Mouse (Mus musculus): Measurements from ENCODE around the gene Fbxo30. TPM values are rescaled to one million over a fixed set of nuclear protein-coding genes. Genes with fewer than 3 reads are reported as not detected.
"Not testable (repeated sequence)": the region's sequence is repeated elsewhere in the genome, so short reads cannot be mapped to it uniquely, and the experiment has no call there.

Fbxo30 gene
- total RNA-seq, 2 experiments from 2014 or later, result 26.7 to 29.8 TPM

DNA sequence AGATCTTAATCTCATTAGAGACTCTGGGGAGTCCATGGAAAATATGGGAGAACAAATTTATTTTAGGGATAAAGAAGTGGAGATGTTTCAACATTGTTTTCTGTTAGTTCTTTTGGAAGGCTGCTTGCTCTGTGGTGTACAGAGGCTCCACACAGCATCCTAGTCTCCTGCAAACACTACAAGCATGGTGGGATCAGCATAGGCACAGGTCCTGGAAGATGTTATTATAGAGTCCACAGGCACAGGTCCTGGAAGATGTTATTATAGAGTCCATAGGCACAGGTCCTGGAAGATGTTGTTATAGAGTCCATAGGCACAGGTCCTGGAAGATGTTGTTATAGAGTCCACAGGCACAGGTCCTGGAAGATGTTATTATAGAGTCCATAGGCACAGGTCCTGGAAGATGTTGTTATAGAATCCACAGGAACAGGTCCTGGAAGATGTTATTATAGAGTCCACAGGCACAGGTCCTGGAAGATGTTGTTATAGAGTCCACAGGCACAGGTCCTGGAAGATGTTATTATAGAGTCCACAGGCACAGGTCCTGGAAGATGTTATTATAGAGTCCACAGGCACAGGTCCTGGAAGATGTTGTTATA, 36.8 kb downstream of the Fbxo30 start:
- intact Hi-C loops (cut with DNase I); DNase-seq (ENCODE audit: low spot score): not testable (repeated sequence)

GRCm38 (mm10) chr10:11319446-11319970, 38.4 kb downstream of the Fbxo30 start:
- DNase-seq (ENCODE audit: low spot score), result no peak
- intact Hi-C loops (cut with DNase I), result no loop called here

DNA sequence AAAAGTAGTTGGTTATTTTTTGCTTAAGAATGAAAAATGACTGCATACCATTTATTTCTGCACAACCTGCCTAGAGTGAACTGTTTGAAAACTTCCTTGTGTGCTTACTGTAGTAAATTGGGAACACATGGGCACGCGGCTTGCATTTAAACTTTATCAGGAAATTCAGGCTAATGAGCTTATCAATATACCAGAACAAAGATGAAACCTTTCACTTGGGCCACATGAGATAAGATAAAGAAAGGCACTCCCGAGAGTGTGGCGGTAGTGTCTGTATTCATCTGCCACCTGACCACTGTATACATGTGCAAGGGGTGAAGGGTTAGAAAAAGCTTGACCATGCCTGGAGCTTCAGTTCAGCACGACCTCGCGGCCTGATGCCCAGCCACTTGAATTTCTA, 41.2 kb downstream of the Fbxo30 start:
- DNase-seq (ENCODE audit: low spot score), result no peak
- intact Hi-C loops (cut with DNase I), result no loop called here

GRCm38 (mm10) chr10:11323202-11323898, 42.2 kb downstream of the Fbxo30 start:
- intact Hi-C loops (cut with DNase I), result no loop called here
- DNase-seq (ENCODE audit: low spot score), result no peak

GRCm38 (mm10) chr10:11326526-11326925, 45.4 kb downstream of the Fbxo30 start:
- intact Hi-C loops (cut with DNase I), result no loop called here

DNA sequence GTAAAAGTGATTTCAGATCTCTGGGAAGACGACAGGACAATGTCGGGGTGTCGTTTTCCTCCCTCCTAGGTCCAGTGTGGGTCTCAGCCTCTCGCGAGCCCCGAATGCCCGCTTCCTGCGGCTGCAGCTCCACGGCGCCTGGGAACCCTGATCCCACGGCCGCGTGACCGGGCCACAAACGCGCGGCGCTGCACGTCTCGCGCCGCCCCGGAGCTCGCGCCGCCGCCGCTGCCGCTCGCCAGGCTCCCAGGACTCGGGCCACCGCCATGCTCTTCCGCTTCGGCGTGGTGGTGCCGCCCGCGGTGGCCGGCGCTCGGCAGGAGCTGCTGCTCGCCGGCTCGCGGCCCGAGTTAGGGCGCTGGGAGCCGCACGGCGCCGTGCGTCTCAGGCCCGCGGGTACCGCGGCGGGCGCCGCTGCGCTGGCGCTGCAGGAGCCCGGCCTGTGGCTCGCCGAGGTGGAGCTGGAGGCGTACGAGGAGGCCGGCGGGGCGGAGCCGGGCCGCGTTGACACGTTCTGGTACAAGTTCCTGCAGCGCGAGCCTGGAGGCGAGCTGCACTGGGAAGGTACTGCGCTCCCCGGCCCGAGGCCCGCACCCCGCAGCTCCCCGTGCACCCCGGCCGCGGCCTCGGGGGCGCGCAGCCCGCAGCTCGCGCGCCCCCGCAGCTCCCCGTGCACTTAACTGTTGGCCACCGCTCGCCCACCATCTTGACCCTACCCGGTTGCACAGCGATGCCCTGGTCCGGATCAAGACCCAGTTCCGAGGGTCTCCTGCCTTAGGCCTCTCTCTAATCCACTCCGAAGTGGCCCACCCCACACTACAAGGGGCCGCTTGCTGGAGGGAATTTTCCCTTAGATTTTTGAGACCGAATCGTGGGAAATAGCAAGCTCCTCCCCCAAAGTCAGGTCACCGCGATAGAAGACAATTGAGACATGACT, 62.3 kb downstream of the Fbxo30 start, which contains the start of gene Epm2a:
TSS of gene Epm2a (plus strand) at position 200 of the 937 bp plus-strand sequence.
- intact Hi-C loops (cut with DNase I), result loop anchor here (2.0 kb wide), 1 partner anchor 63 kb away; the partner anchor contains the start of gene Fbxo30
- peak; percentile 78 for DNase-seq (ENCODE audit: low spot score)

More at GRCm38 (mm10) chr10:11326526-11326925, 45.4 kb downstream of the Fbxo30 start:
- no peak for DNase-seq (ENCODE audit: low spot score)

- no peak for DNase-seq (ENCODE audit: low spot score)
- intact Hi-C loops (cut with DNase I), result no loop called here
Observed at GRCm38 (mm10) chr10:11344536-11345468, 63.7 kb downstream of the Fbxo30 start.

Other genes starting within 250 kb of the Fbxo30 start
- 1 to 10 TPM; 3.6 to 5.0 TPM for gene Grm1, start 199.0 kb upstream of the Fbxo30 start, total RNA-seq (2021)
- gene Shprh, start 131.9 kb upstream of the Fbxo30 start, total RNA-seq (2021), result 10 to 100 TPM; 11.8 to 13.0 TPM
- gene Epm2a, start 62.1 kb downstream of the Fbxo30 start, total RNA-seq (2021), result 10 to 100 TPM; 28.4 to 28.6 TPM

Measured in heart, postnatal 25 days (tissue).